Mouse (Mus musculus) gastrocnemius, postnatal 36 days (tissue): ENCODE data around the gene Kirrel2. TPM values are rescaled to one million over a fixed set of nuclear protein-coding genes. Genes with fewer than 3 reads are reported as not detected.
A peak's percentile ranks its signal among the peaks of the same experiment; 100 is the strongest.
"Not testable (repeated sequence)": the region's sequence is repeated elsewhere in the genome, so short reads cannot be mapped to it uniquely, and the experiment has no call there.

Experiments
- DNase-seq, 2 experiments: peaks; one replicate each; pipeline ENCODE4 v3.0.0; 2022
- intact Hi-C: fragments of 180-260 bp; cut with DNase I; formaldehyde crosslinking; loops from one replicate; pipeline ENCODE4 v1.15.1; 2025
- long read RNA-seq, 2 experiments: library from polyadenylated mRNA; stranded (forward); transcript quantifications; one replicate each; pipeline ENCODE4 v2.0.0; 2021
- total RNA-seq, 2 experiments: library from RNA; stranded (reverse); gene quantifications; 2 replicates each; pipeline ENCODE4 v1.2.3; 2021

Gene Kirrel2
- total RNA-seq: not detected
- long read RNA-seq, experiment 1: 0 reads
- long read RNA-seq, experiment 2: 0 reads

- DNase-seq: no peak
- intact Hi-C loops: no loop called here
Measured at GRCm38 (mm10) chr7:30457629-30458330, at the start of gene Kirrel2, which contains the start of gene Nphs1. Kirrel2 (minus strand) TSS chr7:30457690. Nphs1 (plus strand) TSS chr7:30458315.

GRCm38 (mm10) chr7:30501159-30501558 is 43.7 kb upstream of the Kirrel2 start:
- DNase-seq, intact Hi-C loops: not testable (repeated sequence)

- DNase-seq, intact Hi-C loops: not testable (repeated sequence)
Measured at GRCm38 (mm10) chr7:30495506-30496042, 38.1 kb upstream of the Kirrel2 start.

- DNase-seq: no peak
- intact Hi-C loops: loop anchor here (2.0 to 5.0 kb wide), 2 partner anchors 51 to 121 kb away; no protein-coding TSS in a partner anchor
Measured at GRCm38 (mm10) chr7:30493401-30493931, 36.0 kb upstream of the Kirrel2 start, which contains the start of gene Prodh2. Prodh2 (plus strand) TSS chr7:30493622.

- DNase-seq: peak; percentile 66 to 77
- intact Hi-C loops: loop anchor here (2.0 to 5.0 kb wide), 2 partner anchors 50 to 120 kb away; no protein-coding TSS in a partner anchor
Measured at GRCm38 (mm10) chr7:30492765-30493164, 35.3 kb upstream of the Kirrel2 start.

GRCm38 (mm10) chr7:30490957-30491307 is 33.4 kb upstream of the Kirrel2 start:
- intact Hi-C loops: loop anchor here (5.0 kb wide), 1 partner anchor 49 kb away; no protein-coding TSS in a partner anchor
- no peak for DNase-seq

- intact Hi-C loops: loop anchor here (5.0 kb wide), 1 partner anchor 48 kb away; no protein-coding TSS in a partner anchor
- DNase-seq: no peak
Measured at GRCm38 (mm10) chr7:30490251-30490956, 32.9 kb upstream of the Kirrel2 start.

GRCm38 (mm10) chr7:30484250-30484649 is 26.8 kb upstream of the Kirrel2 start:
- intact Hi-C loops: no loop called here
- no peak for DNase-seq

GRCm38 (mm10) chr7:30477415-30478381 is 20.2 kb upstream of the Kirrel2 start:
- intact Hi-C loops: no loop called here
- no peak for DNase-seq

GRCm38 (mm10) chr7:30476136-30476535 is 18.6 kb upstream of the Kirrel2 start:
- DNase-seq, intact Hi-C loops: not testable (repeated sequence)

- intact Hi-C loops: no loop called here
Measured at GRCm38 (mm10) chr7:30474999-30475398, 17.5 kb upstream of the Kirrel2 start.

GRCm38 (mm10) chr7:30472411-30472810 is 14.9 kb upstream of the Kirrel2 start:
- intact Hi-C loops: no loop called here
- no peak for DNase-seq

More at GRCm38 (mm10) chr7:30474999-30475398, 17.5 kb upstream of the Kirrel2 start:
- no peak for DNase-seq

- intact Hi-C loops: no loop called here
- no peak for DNase-seq
Measured at GRCm38 (mm10) chr7:30464816-30465300, 7.4 kb upstream of the Kirrel2 start.

- intact Hi-C loops: no loop called here
- no peak for DNase-seq
Measured at GRCm38 (mm10) chr7:30463996-30464395, 6.5 kb upstream of the Kirrel2 start.

GRCm38 (mm10) chr7:30463568-30463967 is 6.1 kb upstream of the Kirrel2 start:
- intact Hi-C loops: no loop called here
- no peak for DNase-seq

- no peak for DNase-seq
- intact Hi-C loops: no loop called here
Measured at GRCm38 (mm10) chr7:30459484-30459883, 2.0 kb upstream of the Kirrel2 start.

GRCm38 (mm10) chr7:30456911-30457628 is 420 bp downstream of the Kirrel2 start:
- no peak for DNase-seq
- intact Hi-C loops: no loop called here

GRCm38 (mm10) chr7:30456487-30456886 is 1.0 kb downstream of the Kirrel2 start:
- no peak for DNase-seq
- intact Hi-C loops: no loop called here

- no peak for DNase-seq
- intact Hi-C loops: no loop called here
Measured at GRCm38 (mm10) chr7:30454259-30454658, 3.2 kb downstream of the Kirrel2 start.
